ENCODE assay signal across 15 mouse cellular contexts in the genomic region with DNA sequence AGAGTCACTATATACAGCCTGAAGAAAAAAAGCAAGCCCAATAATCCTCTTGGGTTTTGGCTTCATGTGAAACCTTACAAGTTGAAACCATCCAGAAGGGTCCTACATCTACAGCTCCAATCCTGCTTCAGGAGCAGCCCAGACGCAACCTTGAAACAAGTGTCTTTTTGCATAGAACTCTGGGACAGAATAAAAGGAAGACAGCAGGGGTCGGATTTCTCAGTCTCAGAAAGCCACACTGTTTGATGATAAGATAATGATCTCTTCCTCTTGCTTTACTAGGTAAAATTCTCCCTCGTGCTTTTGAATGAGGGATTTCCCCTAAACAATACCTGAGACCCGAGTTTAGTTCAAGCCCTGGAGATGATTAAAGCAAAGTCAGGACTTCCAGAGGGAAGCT.
"Had no signal": no experiment of that assay in that cellular context is flagged by ENCODE, and none has a peak within 500 bp of the region (broad histone marks: within the 10 kb centered on the region; RNA-seq: fewer than 3 reads in every experiment).

No protein-coding gene starts in this region.

- H3K27ac ChIP-seq: neural tube, embryonic 15.5 days; stomach, embryonic 15.5 days; stomach, postnatal 0 days had no signal

- H3K4me3 ChIP-seq: neural tube, embryonic 15.5 days; stomach, embryonic 15.5 days had no signal

- H3K27me3 ChIP-seq: neural tube, embryonic 15.5 days; stomach, embryonic 15.5 days had no signal

- H3K36me3 ChIP-seq: neural tube, embryonic 15.5 days; stomach, embryonic 15.5 days had no signal

- H3K9me3 ChIP-seq: neural tube, embryonic 15.5 days; stomach, embryonic 15.5 days had no signal

- DNase-seq: retina, postnatal 1 day; right cerebral cortex, adult 18-20 months; right cerebral cortex, postnatal 14 days; right cerebral cortex, postnatal 25 days; right cerebral cortex, postnatal 4 days; spleen, adult 18-20 months; thymus, adult 18-20 months; thymus, adult 2 months; thymus, postnatal 14 days; thymus, postnatal 25 days; thymus, postnatal 36 days; thymus, postnatal 4 days had no signal

- H3K4me1 ChIP-seq: neural tube, embryonic 15.5 days; stomach, embryonic 15.5 days had no signal
